14 mouse cellular contexts compared by ENCODE assay signal in the genomic region with DNA sequence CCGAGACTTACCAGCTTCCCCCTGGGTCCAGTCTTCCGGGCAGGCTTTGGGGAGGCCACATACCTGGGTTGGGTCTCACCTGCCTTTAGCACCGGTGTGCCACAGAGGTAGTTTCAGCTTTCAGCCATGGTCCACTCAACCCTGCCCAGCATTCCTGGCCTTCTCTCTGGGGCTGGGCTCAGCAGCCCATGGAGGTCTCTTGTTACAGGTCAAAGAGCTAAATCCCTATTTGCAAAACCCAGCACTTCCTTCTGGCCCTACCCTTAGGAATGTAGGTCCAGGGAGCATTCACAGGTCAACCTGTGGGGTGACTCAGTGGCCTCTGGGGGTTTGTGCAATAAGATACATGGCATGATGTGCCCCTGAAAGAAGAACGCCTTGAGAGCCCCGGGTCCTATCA. TPM values are rescaled to one million over a fixed set of nuclear protein-coding genes. Genes with fewer than 3 reads are reported as not detected.
A peak's percentile ranks its signal among the peaks of the same experiment; 100 is the strongest.
DNase-seq lines count a peak whose midpoint lies in the region; ATAC-seq and TF ChIP-seq lines count a peak whose summit lies in the region.
"Had no signal": no experiment of that assay in that cellular context is flagged by ENCODE, and none has a peak within 500 bp of the region (broad histone marks: within the 10 kb centered on the region; RNA-seq: fewer than 3 reads in every experiment).

No protein-coding gene starts in this region.

- peak; percentile 78 for ATAC-seq in liver, embryonic 15.5 days (ENCODE audit: insufficient read depth)
- ATAC-seq in forebrain, postnatal 0 days: no peak

- no peaks in the 10 kb centered on the region for H3K27me3 ChIP-seq in heart, embryonic 10.5 days (ENCODE audit: insufficient read depth, poor library complexity, severe bottlenecking)
- H3K27me3 ChIP-seq in liver, embryonic 15.5 days: no peaks in the 10 kb centered on the region
- no peaks in the 10 kb centered on the region for H3K27me3 ChIP-seq in forebrain, postnatal 0 days (ENCODE audit: insufficient read depth, low read length)

- H3K36me3 ChIP-seq in heart, embryonic 10.5 days: peaks cover 11% of the 10 kb centered on the region
- 0 out of 2 replicates have a peak, but pooled peaks cover 3% of the 10 kb centered on the region for H3K36me3 ChIP-seq in liver, embryonic 15.5 days (replicated peaks)
- no peaks in the 10 kb centered on the region for H3K36me3 ChIP-seq in forebrain, postnatal 0 days (ENCODE audit: insufficient read depth)

- WGBS in heart, embryonic 10.5 days: 71% methylated on average over 5 of the region's 5 CpGs
- WGBS in liver, embryonic 15.5 days (ENCODE audit: insufficient replicate concordance): 64% methylated on average over 5 of the region's 5 CpGs
- 82% methylated on average over 5 of the region's 5 CpGs for WGBS in forebrain, postnatal 0 days

- H3K9me3 ChIP-seq in heart, embryonic 10.5 days: no peaks in the 10 kb centered on the region
- H3K9me3 ChIP-seq in liver, embryonic 15.5 days (replicated peaks): no peaks in the 10 kb centered on the region
- H3K9me3 ChIP-seq in forebrain, postnatal 0 days (ENCODE audit: low read length): no peaks in the 10 kb centered on the region

- no peak overlapping the region for H3K4me3 ChIP-seq in heart, embryonic 10.5 days
- H3K4me3 ChIP-seq in liver, embryonic 15.5 days (replicated peaks): no peak overlapping the region
- H3K4me3 ChIP-seq in forebrain, postnatal 0 days (ENCODE audit: low read depth, low read length): no peak overlapping the region
- H3K4me3 ChIP-seq: erythroblast, embryonic 14.5 days had no signal

- TF ChIP-seq CTCF in forebrain, postnatal 0 days (IDR thresholded peaks at IDR 0.05; ENCODE audit: low read depth): no peak

- intact Hi-C loops in heart, postnatal 36 days (cut with DNase I): no loop called here

- peak overlapping the region; percentile 25; the same call in 1 of the 2 replicates for H3K4me2 ChIP-seq in liver, embryonic 15.5 days
- H3K4me2 ChIP-seq in forebrain, postnatal 0 days (ENCODE audit: low read depth): no peak overlapping the region

- DNase-seq in heart, embryonic 10.5 days (ENCODE audit: low spot score): no peak
- DNase-seq in heart, postnatal 36 days: no peak
- peak; percentile 45 for DNase-seq in R1 (ENCODE audit: low read depth, low spot score)
- peak; percentile 43 for DNase-seq in kidney, adult 9 months
- DNase-seq in forebrain, postnatal 0 days: no peak
- no peak for DNase-seq in natural killer cell, adult 2 months (ENCODE audit: low spot score in 2 of 2)
- DNase-seq in cerebellum, adult 11 months: no peak
- DNase-seq: B cell, adult 2 months; cerebellum, adult 9-10 months; gastrocnemius, postnatal 25 days; left cerebral cortex, postnatal 4 days; right cerebral cortex, postnatal 25 days had no signal

- no peak overlapping the region for H3K9ac ChIP-seq in liver, embryonic 15.5 days
- H3K9ac ChIP-seq in forebrain, postnatal 0 days: no peak overlapping the region

- H3K27ac ChIP-seq in heart, embryonic 10.5 days: peak overlapping the region; percentile 77
- H3K27ac ChIP-seq in liver, embryonic 15.5 days (replicated peaks): 0 out of 2 replicates have a peak overlapping the region, but pooled peaks have one; percentile 38
- H3K27ac ChIP-seq in forebrain, postnatal 0 days (ENCODE audit: low read depth, low read length): no peak overlapping the region

- H3K4me1 ChIP-seq in heart, embryonic 10.5 days: peaks cover 29% of the 10 kb centered on the region
- 0 out of 2 replicates have a peak, but pooled peaks cover 7% of the 10 kb centered on the region for H3K4me1 ChIP-seq in liver, embryonic 15.5 days (replicated peaks)
- H3K4me1 ChIP-seq in forebrain, postnatal 0 days (ENCODE audit: insufficient read depth): no peaks in the 10 kb centered on the region

RNA-seq across cellular contexts. Expression of a gene that starts 28.9 kb away (rescaled TPM):
- polyA plus RNA-seq in heart, embryonic 10.5 days (2016; fragmentation: Nextera tagmentation; extraction: Ambion mirVana): 7.7 and 8.2 TPM in 2 replicates
- 1 to 10 TPM; 4.5 to 6.1 TPM for total RNA-seq in heart, postnatal 36 days (2021)
- polyA plus RNA-seq in liver, embryonic 15.5 days (2015; fragmentation: Nextera tagmentation; extraction: Ambion mirVana): 5.0 and 6.6 TPM in 2 replicates
- 2.0 and 3.3 TPM in 2 replicates for total RNA-seq in forebrain, postnatal 0 days (2014; rRNA removed)
- polyA plus RNA-seq in forebrain, postnatal 0 days (2015; fragmentation: Nextera tagmentation; extraction: Ambion mirVana): 0.99 and 1.6 TPM in 2 replicates

RNA-seq across cellular contexts. Expression of a gene that starts 33.8 kb away (rescaled TPM):
- polyA plus RNA-seq in heart, embryonic 10.5 days (2016; fragmentation: Nextera tagmentation; extraction: Ambion mirVana): 17.8 and 22.9 TPM in 2 replicates
- 1 to 10 TPM; 1.7 to 1.9 TPM for total RNA-seq in heart, postnatal 36 days (2021)
- polyA plus RNA-seq in liver, embryonic 15.5 days (2015; fragmentation: Nextera tagmentation; extraction: Ambion mirVana): 18.5 and 19.7 TPM in 2 replicates
- 8.8 and 9.8 TPM in 2 replicates for total RNA-seq in forebrain, postnatal 0 days (2014; rRNA removed)
- polyA plus RNA-seq in forebrain, postnatal 0 days (2015; fragmentation: Nextera tagmentation; extraction: Ambion mirVana): 12.9 and 14.7 TPM in 2 replicates

RNA-seq across cellular contexts. Expression of a gene that starts 34.0 kb away (rescaled TPM):
- 43.2 and 45.1 TPM in 2 replicates for polyA plus RNA-seq in heart, embryonic 10.5 days (2016; fragmentation: Nextera tagmentation; extraction: Ambion mirVana)
- 10 to 100 TPM; 13.0 to 14.1 TPM for total RNA-seq in heart, postnatal 36 days (2021)
- polyA plus RNA-seq in liver, embryonic 15.5 days (2015; fragmentation: Nextera tagmentation; extraction: Ambion mirVana): 19.1 and 19.4 TPM in 2 replicates
- 11.9 and 12.1 TPM in 2 replicates for total RNA-seq in forebrain, postnatal 0 days (2014; rRNA removed)
- polyA plus RNA-seq in forebrain, postnatal 0 days (2015; fragmentation: Nextera tagmentation; extraction: Ambion mirVana): 22.2 and 28.2 TPM in 2 replicates

RNA-seq across cellular contexts. Expression of a gene that starts 44.6 kb away (rescaled TPM):
- polyA plus RNA-seq in heart, embryonic 10.5 days (2016; fragmentation: Nextera tagmentation; extraction: Ambion mirVana): 12.5 and 15.3 TPM in 2 replicates
- 10 to 100 TPM; 10.9 to 15.4 TPM for total RNA-seq in heart, postnatal 36 days (2021)
- 5.6 and 5.7 TPM in 2 replicates for polyA plus RNA-seq in liver, embryonic 15.5 days (2015; fragmentation: Nextera tagmentation; extraction: Ambion mirVana)
- total RNA-seq in forebrain, postnatal 0 days (2014; rRNA removed): 14.6 and 15.3 TPM in 2 replicates
- polyA plus RNA-seq in forebrain, postnatal 0 days (2015; fragmentation: Nextera tagmentation; extraction: Ambion mirVana): 16.2 and 21.9 TPM in 2 replicates

Comparison
In these comparisons a context has a peak if more than half of its experiments do, and no peak if none do; other contexts are left out.
1. DNase-seq: peak in R1 (single experiment) and kidney, adult 9 months (single experiment); none in heart, embryonic 10.5 days (single experiment), heart, postnatal 36 days (0 of 2), forebrain, postnatal 0 days (single experiment), natural killer cell, adult 2 months (0 of 2) and cerebellum, adult 11 months (single experiment).